Mouse (Mus musculus) Patski (cell line): Measurements from ENCODE around the gene Perp. TPM values are rescaled to one million over a fixed set of nuclear protein-coding genes. Genes with fewer than 3 reads are reported as not detected.

Experiments used
- ATAC-seq: fragments of 100-300 bp; one replicate; pipeline ENCODE4 v1.8.0; 2021
- CTCF ChIA-PET: fragments of 350-600 bp; sonication (Branson Sonifier 250); formaldehyde crosslinking; loops from one replicate; lab custom pipeline; 2022; ENCODE audit warnings: inconsistent platforms; lab: Charles Lee
- POLR2A ChIA-PET: fragments of 350-600 bp; sonication (Branson Sonifier 250); formaldehyde crosslinking; loops from one replicate; lab custom pipeline; 2022; ENCODE audit warnings: antibody characterized with exemption, inconsistent platforms; lab: Charles Lee
- DNase-seq: peaks from one replicate; pipeline ENCODE4 v3.0.0-alpha.2; 2011; ENCODE audit warnings: low read depth, low spot score
- H3K27me3 ChIP-seq: fragments of 371-371 bp; one replicate; pipeline ENCODE4 v1.5.1; 2021
- CTCF ChIP-seq: fragments of 100-300 bp; IDR thresholded peaks from one replicate; pipeline ENCODE4 v1.5.1; 2021
- in situ Hi-C: fragments of 300-500 bp; cut with MboI; formaldehyde crosslinking; loops from 3 replicates; pipeline ENCODE4 v1.11.1; 2018; ENCODE audit warnings: low pct_unique_long_range_greater_than_20kb, mixed read lengths
- polyA plus RNA-seq: library from polyadenylated mRNA; unstranded; gene quantifications from one replicate; pipeline ENCODE4 v1.2.3, GENCODE M21; 2021

Gene Perp
- 108 TPM for polyA plus RNA-seq

DNA sequence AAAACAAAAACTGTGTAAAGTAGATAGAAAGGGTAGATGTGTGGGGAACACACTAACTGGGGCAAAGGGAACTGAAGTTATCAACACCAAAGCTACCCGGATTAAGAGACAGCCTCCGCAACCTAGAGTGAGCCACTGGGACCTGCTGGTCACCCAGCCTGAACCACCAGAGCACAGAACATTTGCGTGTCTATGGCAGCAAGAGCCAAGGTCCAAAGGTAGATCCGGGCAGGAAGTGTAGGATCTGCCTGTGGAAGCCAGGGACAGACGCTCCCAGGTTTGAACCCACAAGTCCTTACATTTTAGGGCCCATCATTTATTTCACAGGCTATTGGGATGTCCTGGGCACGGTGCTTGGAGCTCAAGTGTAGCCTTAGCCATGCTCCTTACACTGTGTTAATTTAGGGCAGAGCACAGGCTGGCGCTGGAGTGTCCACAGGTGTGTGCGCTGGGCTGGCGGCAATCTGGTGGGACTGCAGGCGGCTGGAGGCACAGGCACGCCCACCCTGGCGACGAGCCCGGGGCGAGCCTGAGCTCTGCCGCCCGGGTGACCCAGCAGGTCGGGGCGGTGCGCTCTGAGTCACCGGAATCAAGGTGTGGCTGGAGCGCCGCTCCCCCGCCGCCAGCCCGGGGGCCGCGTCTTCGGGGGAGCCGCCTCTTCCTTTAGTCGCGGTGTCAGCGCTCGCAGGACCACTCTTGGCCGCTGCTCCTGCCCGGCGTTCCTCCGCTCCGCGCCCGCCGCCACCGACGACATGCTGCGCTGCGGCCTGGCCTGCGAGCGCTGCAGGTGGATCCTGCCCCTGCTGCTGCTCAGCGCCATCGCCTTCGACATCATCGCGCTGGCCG lies at the start of gene Perp:
Gene Perp, plus strand, starts transcription at position 580 of the 846 bp plus-strand sequence.
- in situ Hi-C loops = loop anchor here (5.0 to 10.0 kb wide), 3 partner anchors 53 to 520 kb away; no protein-coding TSS in a partner anchor
- CTCF ChIA-PET = interaction anchor here (1.7 kb wide), 1 partner anchor 13 kb away, joined by 5 read pairs; no protein-coding TSS in a partner anchor
- no peak for DNase-seq
- H3K27me3 ChIP-seq = peaks cover 3% of the 10 kb centered on the region
- ATAC-seq = peak; percentile 81
- TF ChIP-seq CTCF = no peak
- POLR2A ChIA-PET = no interaction called here

- in situ Hi-C loops = no loop called here
- no peaks in the 10 kb centered on the region for H3K27me3 ChIP-seq
- DNase-seq (no peak), ATAC-seq (no peak)
- ChIA-PET CTCF (no interaction called here), POLR2A (interaction anchor here (0.7 to 1.1 kb wide), 2 partner anchors 16 to 37 kb away, joined by 3 to 4 read pairs; no protein-coding TSS in a partner anchor)
- no peak for TF ChIP-seq CTCF
These were observed 33.1 kb upstream of the Perp start for GRCm38 (mm10) chr10:18811751-18812150.

- in situ Hi-C loops = no loop called here
- TF ChIP-seq CTCF = no peak
- no peak for ATAC-seq
- DNase-seq = no peak
- ChIA-PET POLR2A (no interaction called here), CTCF (interaction anchor here (1.0 to 1.5 kb wide), 2 partner anchors 15 to 21 kb away, joined by 3 read pairs; no protein-coding TSS in a partner anchor)
- H3K27me3 ChIP-seq = no peaks in the 10 kb centered on the region
These were observed 28.3 kb upstream of the Perp start for GRCm38 (mm10) chr10:18816560-18816959.

- ChIA-PET CTCF (no interaction called here), POLR2A (no interaction called here)
- H3K27me3 ChIP-seq = no peaks in the 10 kb centered on the region
- in situ Hi-C loops = loop anchor here (5.0 kb wide), 1 partner anchor 68 kb away; no protein-coding TSS in a partner anchor
- no peak for ATAC-seq
- no peak for TF ChIP-seq CTCF
- DNase-seq = no peak
These were observed 19.7 kb upstream of the Perp start for GRCm38 (mm10) chr10:18825143-18825542.

DNA sequence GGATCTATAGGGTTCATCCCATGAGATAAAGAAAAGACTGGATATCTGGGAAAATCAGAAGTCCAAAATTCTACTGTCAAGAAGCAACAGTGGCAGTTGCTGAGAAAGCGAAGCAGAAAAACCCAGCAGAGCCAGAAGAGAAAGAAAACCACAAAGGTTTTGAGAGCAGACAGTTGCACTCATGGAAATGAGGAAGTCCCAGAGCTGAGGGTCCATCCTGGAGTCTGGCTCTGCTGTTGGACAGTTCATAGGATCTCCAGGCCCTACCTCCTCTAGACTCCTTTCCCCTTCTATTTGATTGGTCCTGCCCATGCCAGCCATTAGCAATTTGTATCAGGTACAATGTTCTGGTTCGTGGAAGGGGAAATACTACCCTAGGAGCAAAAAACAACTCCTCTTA lies 18.7 kb upstream of the Perp start:
- DNase-seq = no peak
- no peaks in the 10 kb centered on the region for H3K27me3 ChIP-seq
- in situ Hi-C loops = loop anchor here (5.0 kb wide), 1 partner anchor 69 kb away; no protein-coding TSS in a partner anchor
- CTCF ChIA-PET = no interaction called here
- no peak for ATAC-seq
- TF ChIP-seq CTCF = no peak
- POLR2A ChIA-PET = no interaction called here

DNA sequence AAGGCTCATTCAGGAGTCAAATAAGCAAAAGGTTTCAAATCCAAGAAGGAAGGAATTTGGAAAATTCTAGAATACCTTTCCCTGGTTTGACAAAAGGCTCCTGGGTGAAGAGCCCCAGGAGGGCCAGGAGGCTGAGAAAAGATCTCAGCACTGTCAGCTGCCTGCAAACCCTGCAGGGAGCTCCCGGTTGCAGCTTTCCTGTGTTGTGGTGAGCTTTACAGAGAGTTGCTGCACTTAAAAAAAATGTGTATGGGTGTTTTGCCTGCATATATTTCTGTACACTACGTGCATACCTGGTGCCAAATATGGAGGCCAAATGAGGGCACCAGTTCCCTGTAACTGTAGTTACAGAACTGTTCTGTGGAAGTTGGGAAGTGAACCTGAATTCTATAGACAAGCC lies 16.9 kb upstream of the Perp start:
- peaks cover 2% of the 10 kb centered on the region for H3K27me3 ChIP-seq
- DNase-seq = no peak
- no peak for TF ChIP-seq CTCF
- no peak for ATAC-seq
- in situ Hi-C loops = loop anchor here (5.0 kb wide), 1 partner anchor 71 kb away; no protein-coding TSS in a partner anchor
- ChIA-PET POLR2A (interaction anchor here (0.6 to 1.2 kb wide), 2 partner anchors 16 to 65 kb away, joined by 3 to 4 read pairs; no protein-coding TSS in a partner anchor), CTCF (interaction anchor here (1.3 kb wide), 1 partner anchor 13 kb away, joined by 5 read pairs; no protein-coding TSS in a partner anchor)

GRCm38 (mm10) chr10:18830359-18830758 lies 14.5 kb upstream of the Perp start:
- no peak for TF ChIP-seq CTCF
- in situ Hi-C loops = no loop called here
- CTCF ChIA-PET = interaction anchor here (1.2 kb wide), 1 partner anchor 10 kb away, joined by 3 read pairs; no protein-coding TSS in a partner anchor
- peak; percentile 79 for ATAC-seq
- POLR2A ChIA-PET = no interaction called here
- DNase-seq = peak; percentile 49
- H3K27me3 ChIP-seq = peaks cover 5% of the 10 kb centered on the region

DNA sequence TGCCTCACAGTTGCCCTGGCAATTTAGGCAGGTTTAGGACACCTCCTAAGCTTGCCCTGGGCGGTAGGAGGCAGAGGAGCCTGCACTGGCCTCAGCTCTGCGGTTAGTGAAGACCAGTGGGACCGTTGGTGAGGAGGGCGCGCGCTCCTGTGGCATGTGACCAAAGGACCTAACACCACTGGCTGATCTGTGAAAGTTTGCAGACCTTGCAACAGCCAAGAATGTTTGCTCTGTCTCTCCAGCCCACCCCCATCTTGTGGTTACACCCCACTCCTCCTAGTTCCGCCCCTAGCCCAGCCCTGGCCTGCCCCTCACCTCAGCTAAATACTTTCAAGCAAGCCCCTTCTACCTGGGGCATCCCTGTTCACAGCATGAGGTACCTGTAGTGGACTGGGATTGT lies 13.0 kb upstream of the Perp start:
- ATAC-seq = no peak
- in situ Hi-C loops = no loop called here
- ChIA-PET POLR2A (no interaction called here), CTCF (interaction anchor here (1.2 to 1.8 kb wide), 4 partner anchors 13 to 85 kb away, joined by 3 to 5 read pairs (median 4); partner anchors contain the start of gene Perp)
- no peak for DNase-seq
- no peak for TF ChIP-seq CTCF
- peaks cover 5% of the 10 kb centered on the region for H3K27me3 ChIP-seq

DNA sequence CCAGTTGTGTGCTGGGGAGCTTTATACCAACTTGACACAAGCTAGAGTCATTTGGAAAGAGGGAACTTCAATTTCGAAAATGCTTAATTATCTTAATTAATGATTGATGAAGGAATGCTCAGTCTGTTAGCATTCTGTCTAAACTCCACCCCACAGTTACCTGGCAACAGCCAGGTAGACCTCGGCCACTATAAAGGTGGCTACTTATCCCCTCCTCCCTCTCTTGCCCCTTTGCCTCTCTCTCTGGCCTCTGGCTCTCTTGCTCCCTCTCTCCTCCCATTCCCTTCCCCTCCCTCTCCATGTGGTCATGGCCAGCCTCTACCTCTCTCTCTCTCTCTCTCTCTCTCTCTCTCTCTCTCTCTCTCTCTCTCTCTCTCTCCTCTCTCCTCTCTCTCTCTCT lies 10.4 kb upstream of the Perp start:
- ChIA-PET POLR2A (no interaction called here), CTCF (interaction anchor here (1.0 to 1.2 kb wide), 2 partner anchors 69 to 74 kb away, joined by 3 to 4 read pairs; no protein-coding TSS in a partner anchor)
- TF ChIP-seq CTCF = no peak
- peaks cover 5% of the 10 kb centered on the region for H3K27me3 ChIP-seq
- DNase-seq (no peak), ATAC-seq (no peak)
- in situ Hi-C loops = no loop called here

DNA sequence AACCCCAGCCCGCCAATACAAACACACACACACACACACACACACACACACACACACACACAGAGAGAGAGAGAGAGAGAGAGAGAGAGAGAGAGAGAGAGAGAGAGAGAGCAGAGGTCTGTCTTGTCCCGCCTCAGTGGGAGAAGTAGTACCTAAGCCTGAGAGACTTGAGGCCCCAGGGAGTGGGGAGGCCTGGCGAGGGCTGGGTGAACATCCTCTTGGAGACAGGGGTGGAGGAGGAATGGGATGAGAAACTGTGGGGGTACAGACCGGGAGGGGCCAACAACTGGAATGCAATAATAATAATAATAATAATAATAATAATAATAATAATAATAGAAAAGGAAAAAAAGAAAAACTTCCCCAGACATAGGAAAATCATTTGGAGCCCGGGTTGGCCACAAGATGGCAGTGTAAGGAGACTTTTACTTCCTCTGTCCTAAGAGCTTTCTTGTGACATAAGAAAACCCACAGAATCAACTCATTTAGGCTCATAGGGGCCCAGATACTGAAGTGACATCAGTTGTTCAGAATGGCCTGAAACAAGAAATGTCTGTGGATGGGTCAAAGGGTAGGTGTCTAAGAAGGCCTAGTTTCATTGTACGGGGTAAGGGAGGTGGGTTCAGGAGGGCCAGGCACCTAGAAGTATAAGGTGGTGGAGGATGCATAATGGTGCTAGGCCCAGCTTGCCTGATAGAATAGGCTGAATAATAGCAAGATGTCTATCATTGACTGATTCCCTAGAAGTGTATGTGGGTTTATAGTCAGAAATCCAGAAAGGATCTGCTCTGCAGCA lies 8.9 kb upstream of the Perp start:
- DNase-seq (no peak), ATAC-seq (no peak)
- in situ Hi-C loops = no loop called here
- ChIA-PET POLR2A (no interaction called here), CTCF (interaction anchor here (0.7 to 1.7 kb wide), 5 partner anchors 14 to 272 kb away, joined by 3 to 5 read pairs (median 3); no protein-coding TSS in a partner anchor)
- peaks cover 8% of the 10 kb centered on the region for H3K27me3 ChIP-seq
- TF ChIP-seq CTCF = peak; percentile 68
